Mouse (Mus musculus) R1 (cell line): ENCODE data around the gene Ywhae.

ENCODE experiments used
- DNase-seq: peaks from one replicate; pipeline ENCODE4 v3.0.0-alpha.2; 2018; ENCODE audit warnings: low read depth, low spot score

Gene Ywhae

DNA sequence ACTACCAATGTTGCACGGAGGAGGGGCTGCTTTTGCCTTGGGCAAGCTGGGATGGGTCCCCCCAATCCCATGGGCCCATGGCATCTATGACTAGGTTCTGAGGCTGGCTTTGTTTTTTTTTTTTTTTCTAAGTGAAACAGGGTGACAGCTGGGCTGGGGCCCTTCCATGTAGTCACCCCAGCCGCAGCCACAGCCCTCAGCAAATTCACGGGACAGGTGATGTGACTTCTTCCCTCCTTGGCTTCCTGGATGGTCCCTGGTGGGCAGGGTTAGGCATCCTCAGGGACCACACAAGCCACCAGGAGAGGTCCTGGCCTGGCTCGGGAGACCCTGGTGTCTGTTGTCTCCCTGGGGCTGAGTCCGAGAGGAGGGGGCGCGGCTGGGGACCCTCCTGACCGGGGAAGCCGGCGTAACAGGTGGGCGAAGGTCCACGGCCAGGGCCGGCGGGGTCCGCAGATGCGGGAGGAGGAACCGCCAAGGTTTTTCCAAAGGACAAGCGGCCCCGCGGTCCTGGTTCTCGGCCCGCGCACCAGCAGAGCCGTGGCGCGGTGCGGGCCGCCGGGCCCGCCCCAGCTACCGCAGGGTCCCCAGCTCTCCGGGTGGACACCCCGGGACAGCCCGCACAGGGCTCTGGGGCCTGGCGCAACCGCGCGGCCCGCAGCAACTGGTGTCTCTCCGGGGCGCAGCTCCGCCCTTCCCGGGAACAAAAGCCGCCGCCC is 62.1 kb downstream of the Ywhae start:
- DNase-seq, result peak; percentile 27

DNA sequence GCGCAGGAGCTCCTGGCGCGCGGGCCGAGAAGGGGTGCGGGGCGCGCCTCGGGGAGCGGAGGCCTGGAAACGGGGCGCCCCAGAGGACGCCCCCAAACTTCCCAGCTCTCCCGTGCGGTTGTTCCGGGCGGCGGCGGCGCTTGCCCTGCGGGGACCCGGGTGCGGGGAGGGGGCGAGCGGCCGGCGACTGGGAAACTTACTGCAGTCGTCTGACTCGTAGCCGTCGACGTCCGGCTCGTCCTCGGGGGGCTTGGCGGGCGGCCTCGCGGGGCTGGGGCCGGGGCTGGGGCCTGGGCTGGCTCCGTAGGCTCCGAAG is 62.6 kb downstream of the Ywhae start:
- DNase-seq, result peak; percentile 19

DNA sequence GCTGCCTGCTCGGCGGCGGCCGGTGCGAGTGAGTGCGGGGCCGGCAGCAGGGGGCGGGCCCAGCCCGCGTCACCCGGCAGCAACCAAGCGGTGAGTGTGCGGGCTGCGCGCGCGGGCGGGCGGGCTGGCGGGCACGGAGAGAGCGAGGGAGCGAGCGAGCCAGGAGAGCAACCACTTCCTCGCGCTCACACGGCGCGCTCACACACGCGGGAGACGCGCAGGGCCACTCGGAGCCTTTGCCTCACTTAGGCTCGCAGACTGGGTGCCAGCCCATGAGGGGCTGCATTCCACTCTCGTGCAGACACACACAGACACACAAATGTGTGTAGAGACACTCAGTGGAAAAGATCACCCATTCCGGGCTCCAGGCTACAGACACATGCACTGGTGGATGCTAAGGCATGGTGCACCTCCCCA is 63.4 kb downstream of the Ywhae start, which contains the start of gene Doc2b:
Doc2b (minus strand) TSS at position 21 of the 417 bp plus-strand sequence.
- peak; percentile 37 for DNase-seq

DNA sequence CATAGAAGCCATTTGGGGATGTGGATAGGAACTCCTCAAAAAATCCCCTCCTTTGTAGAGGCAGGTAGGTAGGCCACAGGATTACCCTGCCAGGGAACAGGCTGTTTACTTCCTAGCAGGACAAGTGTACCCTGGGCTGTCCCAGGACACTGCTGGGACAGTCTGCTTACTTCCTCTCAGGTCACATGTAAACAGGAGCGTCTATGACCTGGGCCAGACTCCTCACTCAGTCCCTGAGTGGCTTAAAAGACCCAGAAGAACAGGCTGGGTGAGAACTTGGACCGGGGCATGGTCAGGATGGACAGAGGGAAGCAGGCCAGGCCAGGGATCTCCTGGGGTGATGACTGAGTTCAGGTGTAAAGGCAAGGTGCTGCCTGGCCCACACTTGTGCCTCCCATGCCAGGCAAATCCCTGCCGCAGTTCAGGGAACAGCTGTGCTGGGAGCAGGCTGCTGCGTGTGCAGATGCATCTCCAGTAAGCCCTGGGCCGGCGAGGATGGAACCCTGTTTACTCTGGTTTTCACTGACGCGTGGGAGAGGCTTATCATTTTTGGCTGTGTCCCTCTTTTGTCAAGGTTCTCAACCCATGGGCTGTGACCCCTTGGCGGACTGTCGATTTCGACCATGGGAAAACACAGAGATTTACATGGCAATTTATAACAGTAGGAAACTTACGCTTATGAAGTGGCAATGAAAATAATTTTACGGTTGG is 64.0 kb downstream of the Ywhae start:
- DNase-seq, result no peak

DNA sequence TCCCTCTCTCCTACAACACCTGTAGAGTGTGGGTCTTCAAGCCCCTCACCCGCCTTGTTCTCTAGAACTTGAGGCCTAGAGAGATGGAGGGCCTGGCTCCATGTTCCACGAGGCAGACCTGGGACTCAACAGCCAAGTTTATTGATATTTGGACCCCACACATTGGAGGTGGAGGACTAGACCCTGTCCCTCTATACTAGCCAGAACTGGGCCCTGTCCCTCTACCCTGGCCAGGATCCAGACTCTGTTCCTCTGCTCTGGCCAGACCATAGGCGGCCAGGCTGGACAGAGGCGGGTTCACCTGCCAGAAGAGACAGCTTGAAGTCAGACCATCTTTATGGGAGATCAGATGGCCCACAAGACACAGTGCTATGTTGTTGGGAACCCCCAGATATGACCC is 68.7 kb downstream of the Ywhae start:
- no peak for DNase-seq

DNA sequence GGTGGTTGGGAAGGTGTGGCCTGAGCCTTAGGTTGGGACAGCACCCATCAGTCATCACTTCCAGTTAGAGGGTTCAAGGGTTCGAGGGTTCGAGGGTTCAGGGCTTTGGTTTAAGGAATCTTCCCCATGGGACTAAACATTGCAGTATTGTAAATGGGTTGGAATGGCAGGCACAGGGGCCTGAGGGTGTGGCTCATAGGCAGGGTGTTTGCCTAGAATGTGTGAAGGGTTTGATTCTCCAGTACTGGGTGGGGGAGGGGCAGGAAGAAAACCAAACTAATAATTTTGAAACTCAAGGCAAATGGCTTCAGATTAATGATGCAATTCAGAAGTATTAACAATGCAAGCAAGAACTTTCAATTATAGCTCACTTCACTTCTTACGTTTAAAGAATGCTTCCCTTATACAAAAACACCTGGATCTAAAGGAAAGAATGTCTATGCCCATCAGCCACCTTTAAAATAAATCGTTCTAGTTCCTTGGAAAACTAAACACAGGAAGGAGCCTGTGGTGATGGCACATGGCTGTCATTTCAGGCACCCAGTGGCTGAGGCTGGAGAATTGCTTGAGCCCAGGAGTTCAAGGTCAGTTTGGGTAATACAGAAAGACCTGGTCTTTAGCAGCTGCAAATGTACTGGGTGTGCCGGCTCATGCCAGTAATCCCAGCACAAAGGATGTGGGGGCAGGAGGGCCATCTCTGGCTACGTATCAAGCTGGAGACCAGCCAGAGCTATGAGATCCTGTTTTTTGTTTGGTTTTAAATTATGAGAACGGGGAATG is 69.3 kb downstream of the Ywhae start:
- peak; percentile 80 for DNase-seq

DNA sequence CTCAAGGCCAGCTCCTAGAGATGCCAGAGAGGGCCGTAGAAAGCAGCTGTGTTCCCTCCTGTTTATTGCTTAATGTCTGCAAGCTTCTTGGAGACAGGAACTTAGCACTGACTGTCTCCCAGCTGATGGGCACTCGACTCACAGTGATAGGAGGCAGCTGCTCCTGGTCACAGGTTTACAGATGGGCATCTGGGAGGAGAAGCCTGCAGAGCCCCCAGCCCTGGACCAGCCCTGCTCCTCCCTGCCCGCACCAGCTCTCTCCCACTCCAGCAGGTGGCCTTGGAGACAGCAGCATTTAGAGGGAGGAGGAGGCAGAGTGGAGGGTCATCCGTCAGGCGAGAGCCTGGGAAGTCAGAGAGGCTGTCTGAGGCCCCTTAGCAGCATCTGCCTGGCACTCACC is 74.8 kb downstream of the Ywhae start:
- DNase-seq, result no peak

DNA sequence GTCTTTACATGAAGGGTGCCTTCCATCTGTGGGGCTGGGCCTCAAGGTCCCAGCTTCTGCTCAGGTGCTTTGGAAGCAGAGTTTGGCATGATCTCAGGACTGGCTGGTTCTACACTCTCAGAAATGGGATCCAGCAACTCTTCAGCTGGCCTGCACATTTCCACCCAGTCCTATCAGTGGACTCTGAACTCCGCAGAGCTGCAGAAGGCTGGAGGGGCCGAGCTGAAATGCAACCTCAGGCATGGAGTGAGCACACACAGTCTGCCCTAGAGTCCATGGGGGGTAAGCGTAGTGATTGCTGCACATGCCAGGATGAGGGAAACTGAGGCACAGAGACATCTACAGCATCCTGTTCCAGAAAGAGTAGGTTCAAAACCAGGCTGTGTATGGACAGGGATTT is 77.9 kb downstream of the Ywhae start:
- DNase-seq, result no peak

DNA sequence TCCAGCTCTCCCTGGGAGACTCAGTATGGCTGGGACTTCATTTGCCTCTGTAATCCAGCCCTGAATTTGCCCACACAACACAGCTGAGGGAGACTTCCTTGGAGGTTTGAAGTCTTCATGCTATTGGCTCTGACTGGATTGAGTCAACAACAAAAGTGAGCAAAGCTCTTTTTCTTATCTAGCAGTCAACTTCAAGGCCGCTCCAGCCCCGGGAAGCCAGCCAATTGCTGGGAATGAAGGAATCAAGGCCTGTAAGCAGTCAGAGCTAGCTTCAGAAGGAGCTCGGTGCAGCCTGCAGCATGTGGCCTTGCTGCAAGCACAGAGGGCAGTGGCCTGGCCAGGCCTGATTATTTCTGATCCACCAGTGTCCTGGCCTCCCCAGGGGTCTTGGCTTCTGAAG is 79.2 kb downstream of the Ywhae start:
- no peak for DNase-seq

DNA sequence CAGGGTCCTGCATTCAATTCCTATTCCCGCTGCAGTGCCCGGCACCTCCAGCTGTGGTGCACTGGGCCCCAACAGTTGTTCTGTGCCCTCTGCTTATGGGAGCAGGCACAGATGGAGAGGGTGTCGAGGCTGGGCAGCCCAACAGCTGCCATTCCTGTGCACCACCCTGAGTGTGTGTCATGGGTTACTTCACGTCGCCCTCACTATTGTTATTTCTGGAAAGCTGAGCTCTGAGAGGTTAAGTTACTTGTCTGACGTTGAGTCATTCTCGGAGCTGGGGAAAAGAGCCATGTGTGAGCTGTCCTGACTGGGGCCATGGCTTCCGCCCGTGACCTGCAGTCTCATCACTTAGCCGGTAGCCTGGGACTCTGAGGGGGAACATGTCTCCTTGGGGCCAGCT is 80.4 kb downstream of the Ywhae start:
- DNase-seq, result no peak
